Mouse (Mus musculus): ENCODE data around the gene Gm20721.
A peak's percentile ranks its signal among the peaks of the same experiment; 100 is the strongest.
"Not testable (repeated sequence)": the region's sequence is repeated elsewhere in the genome, so short reads cannot be mapped to it uniquely, and the experiment has no call there.

Gm20721 gene

DNA sequence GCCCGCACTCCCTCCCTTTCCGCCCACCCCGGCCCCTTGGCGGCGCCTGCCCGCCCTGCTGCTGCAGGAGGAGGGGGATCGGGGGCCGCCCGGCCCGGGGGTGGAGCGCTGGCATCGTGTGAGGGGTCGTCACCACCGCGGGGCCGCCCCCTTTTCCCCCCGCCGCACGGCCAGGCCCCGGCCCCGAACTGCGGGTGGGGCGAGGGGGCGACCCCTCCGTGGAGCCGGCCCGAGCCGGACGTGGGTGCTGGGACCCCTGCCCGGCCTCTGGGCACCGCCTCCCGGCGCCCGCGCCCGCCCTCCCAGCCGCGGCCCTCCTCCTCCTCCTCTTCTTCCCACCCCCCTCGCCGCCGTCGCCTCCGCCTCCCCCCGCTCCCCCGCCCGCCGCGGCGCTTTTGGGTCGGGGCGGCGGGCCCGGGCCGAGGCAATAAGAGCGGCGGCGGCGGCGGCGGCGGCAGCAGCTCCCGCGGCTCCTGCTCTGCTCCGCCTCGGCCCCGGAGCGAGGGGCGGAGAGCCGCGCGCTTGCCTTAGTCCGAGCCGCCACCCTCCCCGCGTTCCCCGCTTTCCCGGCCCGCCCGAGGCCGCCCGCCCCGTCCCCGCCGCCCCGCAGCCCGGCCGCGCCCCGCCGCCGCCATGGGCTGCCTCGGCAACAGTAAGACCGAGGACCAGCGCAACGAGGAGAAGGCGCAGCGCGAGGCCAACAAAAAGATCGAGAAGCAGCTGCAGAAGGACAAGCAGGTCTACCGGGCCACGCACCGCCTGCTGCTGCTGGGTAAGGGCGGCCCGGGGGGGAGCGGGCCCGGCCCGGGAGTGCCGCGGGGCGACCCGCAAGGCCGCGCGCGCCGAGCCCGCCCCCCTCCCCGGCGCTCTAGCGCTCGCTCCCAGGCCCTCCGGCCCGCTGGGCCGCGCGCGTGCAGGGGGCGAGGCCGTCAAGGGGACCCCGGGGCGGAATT lies 16.6 kb downstream of the Gm20721 start:
- peak; percentile 88 to 94 for DNase-seq

DNA sequence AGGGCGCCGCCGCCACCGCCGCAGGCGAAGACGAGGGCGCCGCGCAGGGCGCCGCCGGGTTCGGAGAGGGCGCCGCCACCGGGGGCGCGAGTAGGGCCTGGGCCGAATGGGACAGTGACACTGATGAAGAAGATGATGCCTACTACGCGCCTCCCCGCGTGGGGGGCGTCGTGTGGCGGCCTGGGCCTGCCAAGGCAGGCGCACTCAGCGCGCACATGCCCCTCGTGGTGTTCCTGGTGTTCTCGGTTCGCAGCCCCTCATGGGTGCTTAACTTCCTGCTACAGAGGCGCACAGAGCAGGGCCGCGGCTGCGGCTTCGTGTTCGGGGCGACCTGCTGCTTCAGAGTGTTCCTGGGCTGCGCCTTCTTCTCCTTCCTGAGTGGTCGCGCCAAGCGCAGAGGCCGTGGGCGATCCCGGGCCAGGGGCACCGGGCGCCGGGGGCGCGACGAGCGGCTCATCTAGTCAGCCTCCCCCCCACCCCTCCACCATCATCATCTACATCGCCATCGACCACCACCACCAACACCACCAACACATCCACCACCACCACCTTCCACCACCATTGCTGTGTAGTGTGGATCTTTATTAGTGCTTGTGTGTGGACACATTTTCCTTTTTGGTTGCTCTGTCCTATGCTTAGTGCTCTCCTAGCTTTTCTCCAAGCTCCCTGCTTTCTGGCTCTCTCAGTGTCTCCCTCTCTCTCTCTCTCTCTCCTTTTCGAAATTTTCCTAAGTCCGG lies 17.4 kb downstream of the Gm20721 start:
- DNase-seq: peak; percentile 47 to 64

DNA sequence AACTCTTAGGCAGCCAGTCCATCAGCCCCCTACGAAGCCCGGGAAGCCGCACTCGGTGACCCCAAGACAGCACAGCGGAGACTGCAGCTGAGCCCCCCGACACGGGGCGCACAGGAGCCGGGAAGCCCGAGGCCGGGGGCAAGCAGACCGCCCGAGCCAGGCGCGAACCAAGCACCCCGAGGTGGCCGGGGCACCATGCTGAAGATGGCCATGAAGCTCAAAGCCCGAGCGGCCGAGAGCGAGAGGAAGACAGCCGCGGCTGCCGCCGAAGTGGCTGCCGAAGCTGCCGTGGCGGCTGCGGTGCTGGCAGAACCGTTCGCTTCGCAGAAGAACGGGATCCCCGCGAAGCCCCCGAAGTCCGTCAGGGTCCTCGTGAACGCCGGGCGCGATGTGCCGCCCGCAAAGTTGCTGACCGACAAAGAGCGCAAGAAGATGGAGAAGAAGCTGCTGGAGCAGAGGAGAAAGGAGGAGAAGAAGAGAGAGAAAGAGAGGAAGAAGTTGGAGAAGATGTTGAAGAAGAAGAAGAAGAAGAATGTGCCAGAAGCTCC lies 18.1 kb downstream of the Gm20721 start:
- peak in 1 of 2 experiments; percentile 40 for DNase-seq

DNA sequence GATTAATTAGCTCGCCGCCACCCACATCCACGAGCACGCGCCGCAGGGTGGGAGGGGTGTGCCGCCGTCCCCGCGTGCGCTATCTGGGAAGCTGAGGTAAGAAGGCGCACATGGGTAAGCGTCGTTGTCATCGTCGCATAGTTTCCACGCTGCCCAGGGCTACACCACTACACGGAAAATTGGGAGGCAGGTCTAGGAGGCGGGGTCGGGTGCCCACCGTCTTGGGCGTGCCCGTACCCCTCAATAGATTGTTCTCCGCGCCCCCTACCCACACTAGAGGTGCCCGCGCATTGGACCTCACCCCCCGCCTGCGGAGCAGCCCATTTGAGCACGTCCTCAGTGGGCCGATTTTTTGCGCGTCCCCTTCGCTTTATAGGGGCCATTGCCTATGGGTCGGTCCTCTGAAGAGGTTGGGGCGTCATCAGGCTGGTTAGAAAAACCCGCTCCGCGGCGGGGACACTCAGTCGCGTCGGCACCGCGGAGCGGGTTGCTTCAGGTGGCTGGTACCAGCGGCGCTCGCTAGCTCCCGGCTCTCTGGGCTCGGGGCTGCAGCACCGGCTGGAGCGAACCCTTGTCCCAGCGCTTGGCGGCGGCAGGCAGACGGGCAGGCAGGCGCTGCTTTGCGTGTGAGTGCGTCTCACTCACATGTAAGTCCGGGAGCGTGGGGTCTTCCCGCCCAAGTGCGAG lies 19.1 kb downstream of the Gm20721 start:
- peak; percentile 76 to 81 for DNase-seq

DNA sequence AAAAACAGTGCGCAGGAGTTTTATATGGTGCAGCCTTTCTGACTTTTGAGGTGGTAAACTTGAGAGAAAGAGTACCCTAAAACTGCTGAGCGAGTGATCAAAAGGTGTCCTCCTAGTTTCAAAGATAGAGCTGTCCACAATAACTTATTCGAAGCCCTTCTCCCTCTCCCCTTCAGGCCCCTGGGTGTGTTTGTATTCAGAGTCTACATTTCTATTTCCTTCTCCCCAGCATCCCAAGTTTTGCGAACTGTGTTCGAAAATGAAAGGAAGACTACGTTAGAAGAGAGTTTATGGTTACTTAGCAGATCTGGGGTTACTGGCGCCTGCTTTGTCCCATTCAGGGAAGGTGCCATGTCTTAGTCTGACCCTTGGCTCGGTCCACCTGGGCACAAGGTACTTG lies 20.0 kb downstream of the Gm20721 start:
- DNase-seq: no peak

DNA sequence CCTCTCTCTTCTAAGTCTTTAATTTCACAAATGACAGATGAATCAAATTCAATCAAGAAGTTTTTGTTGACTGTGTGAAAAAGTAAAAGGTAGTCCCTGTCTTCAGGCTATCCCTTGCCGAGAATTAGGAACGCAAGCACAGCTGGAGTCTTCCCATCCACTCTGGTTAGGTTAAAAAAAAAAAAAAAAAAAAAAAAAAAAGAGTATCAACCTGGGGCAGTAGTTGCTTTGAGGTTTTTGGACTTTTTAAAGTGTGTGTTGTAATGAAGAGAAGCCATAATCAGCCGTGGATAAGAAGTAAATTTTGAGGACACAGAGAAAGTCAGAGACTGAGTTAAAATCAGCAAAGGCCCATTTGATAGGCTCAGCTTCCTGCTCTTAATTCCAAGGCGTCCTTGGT lies 20.5 kb downstream of the Gm20721 start:
- DNase-seq: no peak

DNA sequence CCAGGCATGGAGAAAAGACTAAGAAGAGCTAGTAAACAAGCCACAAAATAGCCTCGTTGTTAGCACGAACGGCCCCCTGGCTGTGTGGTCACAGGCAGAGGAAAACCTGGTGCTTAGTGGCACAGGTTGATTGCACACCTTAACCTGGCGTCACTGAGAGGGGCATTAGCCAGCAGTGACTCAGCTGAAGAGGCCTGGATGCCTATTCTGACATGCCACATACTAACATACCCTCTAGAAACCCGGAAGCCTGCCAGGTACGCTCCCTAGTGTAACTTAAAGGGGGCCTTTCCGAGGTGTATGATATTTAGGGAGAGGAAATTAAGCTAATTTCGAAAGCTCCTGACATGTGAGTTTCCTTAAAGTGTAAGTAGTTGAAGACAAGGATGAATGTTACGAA lies 29.9 kb downstream of the Gm20721 start:
- no peak for DNase-seq

DNA sequence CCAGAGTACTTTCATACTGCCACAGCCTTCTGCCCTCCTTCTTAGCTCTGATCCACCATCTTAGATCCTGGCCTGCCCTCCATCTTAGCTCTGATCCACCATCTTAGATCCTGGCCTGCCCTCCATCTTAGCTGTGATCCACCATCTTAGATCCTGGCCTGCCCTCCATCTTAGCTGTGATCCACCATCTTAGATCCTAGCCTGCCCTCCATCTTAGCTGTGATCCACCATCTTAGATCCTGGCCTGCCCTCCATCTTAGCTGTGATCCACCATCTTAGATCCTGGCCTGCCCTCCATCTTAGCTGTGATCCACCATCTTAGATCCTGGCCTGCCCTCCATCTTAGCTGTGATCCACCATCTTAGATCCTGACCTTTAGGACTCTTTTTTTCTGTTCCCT lies 31.1 kb downstream of the Gm20721 start:
- not testable (repeated sequence) for DNase-seq

DNA sequence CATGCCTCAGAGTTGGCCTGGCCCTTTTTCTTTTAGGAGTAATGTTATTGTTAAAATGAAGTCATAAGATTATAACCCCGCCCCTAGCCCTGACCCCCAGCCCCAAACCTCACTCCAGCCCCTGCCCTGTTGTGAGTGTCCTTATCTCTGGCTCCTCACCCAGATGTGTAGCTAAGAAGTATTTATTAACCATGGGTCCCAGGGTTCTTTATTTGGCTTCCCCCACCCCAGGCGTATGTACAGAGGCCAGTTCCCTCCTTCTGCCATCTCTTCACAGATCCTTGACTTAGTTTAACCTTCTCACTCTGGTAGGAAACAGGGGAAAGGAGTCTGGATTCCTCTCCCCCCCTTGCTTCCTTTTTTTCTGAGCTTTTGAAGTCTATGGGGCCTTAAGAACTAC lies 33.9 kb downstream of the Gm20721 start:
- no peak for DNase-seq

DNA sequence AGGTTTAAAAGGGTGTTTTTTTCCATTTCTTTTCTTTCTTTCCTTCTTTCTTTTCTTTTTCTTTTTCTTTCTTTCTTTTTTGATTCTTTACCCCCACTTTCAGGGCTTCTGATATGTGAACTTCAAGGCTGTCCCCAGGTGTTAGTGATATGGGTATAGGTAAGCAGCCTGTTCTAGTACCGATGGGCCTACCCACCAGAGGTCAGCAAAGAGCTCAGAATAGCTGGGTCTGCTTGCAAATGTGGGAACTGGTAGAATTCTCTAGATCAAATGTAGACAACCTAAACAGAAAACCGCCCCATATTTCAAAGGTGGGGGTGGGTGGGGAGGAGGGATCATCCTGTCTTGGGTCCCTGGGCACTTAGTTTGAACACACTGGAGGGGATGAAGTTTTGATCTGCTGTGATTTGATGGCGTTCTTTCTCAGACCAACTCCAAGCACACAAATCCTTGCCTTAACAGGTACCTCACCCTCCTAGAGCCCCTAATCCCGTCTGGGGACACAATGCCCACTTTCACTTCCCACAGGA lies 34.3 kb downstream of the Gm20721 start:
- DNase-seq: peak; percentile 87 to 90

DNA sequence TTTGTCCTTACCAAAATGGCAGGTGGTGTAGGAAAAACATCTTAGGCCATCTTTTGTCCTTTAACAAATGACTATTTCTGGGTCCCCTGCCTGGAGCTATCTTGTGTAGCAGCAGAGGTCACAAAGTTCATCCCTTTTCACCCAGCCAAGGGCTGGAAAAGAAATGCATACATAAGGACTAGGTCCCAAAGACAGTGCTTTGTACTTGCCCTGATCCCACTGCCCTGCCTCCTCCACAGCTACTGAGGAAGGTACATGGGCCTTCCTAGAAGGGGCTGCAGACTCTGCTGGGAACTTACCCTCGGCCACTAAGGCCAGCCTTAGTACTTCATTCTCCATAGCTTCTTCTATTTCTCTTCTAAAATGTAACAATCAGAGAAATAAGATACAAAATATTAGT lies 34.9 kb downstream of the Gm20721 start:
- DNase-seq: no peak

DNA sequence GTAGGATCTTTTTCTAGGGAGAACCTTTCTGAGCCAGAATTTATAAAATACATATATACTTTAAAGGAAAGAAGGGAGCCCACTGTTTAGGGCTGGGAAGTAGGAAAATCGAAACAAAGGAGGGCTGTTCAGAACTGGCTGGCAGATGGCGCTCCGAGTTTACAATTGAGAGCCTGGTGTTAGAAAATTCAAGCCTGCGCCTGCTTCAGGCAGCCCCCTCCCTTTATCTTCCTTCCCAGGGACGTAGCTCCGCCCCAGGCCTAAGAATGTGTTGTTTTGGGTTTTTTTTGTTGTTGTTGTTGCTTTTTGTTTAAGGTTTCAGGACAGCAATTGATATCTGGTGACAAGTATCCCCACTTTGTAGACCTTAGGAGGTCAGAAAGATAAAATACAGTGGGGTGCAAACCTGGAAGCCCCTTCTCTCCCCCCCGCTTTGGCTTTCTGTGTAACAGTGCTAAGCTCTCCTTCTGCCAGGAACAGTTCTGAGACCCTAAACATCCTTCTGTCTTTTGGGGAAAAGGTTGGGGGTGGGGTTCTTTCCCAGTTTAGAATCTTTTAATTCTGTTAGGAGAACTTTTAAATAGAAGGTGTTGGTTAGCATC lies 35.5 kb downstream of the Gm20721 start:
- peak; percentile 76 to 79 for DNase-seq

DNA sequence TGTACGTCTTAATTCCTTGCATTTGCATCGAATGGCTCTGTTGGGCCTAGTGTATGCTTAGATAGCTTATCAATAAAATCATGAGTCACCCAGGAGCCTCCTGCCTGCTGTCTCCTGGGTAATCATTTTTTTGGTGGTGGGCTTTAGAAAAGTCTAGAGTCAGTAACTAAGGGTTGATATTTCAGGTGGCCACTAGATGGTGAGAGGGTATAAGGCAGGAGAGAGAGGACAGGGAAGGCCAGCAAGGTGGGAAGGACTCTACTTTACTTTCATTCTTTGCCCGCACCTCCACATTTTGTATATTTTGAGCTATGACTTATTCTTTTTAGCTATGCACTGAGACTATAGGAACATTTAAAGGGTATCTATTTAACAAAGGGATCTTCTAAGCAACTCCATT lies 38.6 kb downstream of the Gm20721 start:
- DNase-seq: no peak

DNA sequence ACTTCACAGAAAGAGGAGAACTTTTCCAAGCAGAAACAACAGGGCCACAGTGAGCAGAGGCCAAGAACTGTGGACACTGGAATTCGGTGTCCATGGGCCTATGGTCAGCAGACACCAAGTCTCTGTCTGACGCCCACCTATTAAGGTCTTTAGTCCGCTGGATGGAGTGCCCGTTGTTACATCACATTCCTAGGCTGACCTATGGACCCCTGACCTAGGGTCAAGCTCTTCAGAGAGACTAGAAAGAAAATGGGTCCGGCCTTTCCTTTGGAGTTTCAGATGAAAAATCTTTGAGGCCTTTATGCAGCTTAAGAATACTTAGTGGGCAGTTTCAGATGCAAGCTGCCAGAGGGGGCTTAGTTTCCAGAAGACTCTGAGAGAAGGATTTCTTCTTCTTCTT lies 40.9 kb downstream of the Gm20721 start:
- no peak for DNase-seq

DNA sequence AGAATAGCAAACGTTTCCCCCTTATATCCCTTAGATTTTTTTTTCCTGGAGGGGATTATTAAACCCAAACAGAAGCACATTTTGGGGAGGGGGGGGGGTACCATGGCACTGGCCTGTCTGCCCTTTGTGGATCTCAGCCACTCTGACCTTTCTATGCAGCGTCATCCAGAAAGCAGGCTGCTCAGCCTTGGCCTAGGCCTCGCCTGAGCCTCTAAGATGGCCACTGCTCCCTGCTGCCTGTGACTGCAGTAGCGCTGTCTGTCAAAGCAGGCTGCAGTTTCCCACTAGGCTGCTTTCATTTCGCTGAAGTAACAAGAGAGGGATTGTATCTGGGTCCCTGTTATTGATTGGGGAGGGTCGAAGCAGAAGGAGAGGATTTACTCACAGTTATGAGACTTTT lies 44.0 kb downstream of the Gm20721 start:
- no peak for DNase-seq

DNA sequence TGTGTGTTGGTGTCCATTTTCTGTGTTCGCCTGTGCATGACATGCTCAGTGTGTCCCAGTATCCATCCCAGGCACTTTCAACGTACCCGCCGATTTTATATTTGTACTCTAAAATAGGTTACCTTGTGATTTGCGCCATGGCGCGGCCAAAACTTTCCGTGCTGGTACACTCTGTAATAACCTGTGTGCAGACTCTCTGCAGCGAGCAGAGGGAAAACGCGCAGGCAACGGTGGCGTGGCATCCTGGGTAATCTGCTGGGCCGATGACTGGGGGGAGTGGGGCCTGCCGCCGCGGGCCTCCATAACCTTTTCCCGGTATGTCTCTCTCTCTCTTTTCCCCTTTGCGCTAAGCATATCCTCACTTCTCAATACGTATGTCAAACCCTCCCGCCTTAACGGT lies 45.8 kb downstream of the Gm20721 start:
- DNase-seq: peak in 1 of 2 experiments; percentile 26

DNA sequence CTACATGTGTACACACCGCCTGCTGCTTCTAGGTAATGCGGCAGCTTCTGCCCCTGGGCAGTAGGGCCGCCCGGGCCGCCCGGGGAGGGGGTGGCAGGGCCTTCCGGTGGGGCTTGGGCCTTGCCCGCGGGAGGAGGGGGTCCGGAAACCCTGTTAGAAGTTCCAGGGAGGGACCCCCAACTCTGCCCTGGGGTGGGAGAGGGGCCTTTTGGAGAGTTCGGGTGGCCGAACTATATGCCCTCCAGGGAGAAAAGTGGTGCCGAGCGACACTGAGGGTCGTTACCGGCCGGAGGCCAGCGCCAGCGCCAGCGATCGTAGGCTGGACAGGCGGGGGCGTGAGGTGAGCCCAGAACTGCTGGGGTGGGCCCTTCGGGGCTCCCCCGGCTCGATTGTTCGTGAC lies 46.3 kb downstream of the Gm20721 start:
- no peak for DNase-seq

DNA sequence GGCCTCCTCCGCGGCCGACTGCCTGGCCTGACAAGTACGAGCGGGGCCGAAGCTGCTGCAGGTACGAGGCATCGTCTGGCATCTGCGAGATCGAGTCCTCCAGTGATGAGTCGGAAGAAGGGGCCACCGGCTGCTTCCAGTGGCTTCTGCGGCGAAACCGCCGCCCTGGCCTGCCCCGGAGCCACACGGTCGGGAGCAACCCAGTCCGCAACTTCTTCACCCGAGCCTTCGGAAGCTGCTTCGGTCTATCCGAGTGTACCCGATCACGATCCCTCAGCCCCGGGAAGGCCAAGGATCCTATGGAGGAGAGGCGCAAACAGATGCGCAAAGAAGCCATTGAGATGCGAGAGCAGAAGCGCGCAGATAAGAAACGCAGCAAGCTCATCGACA lies 46.7 kb downstream of the Gm20721 start:
- peak; percentile 16 for DNase-seq

DNA sequence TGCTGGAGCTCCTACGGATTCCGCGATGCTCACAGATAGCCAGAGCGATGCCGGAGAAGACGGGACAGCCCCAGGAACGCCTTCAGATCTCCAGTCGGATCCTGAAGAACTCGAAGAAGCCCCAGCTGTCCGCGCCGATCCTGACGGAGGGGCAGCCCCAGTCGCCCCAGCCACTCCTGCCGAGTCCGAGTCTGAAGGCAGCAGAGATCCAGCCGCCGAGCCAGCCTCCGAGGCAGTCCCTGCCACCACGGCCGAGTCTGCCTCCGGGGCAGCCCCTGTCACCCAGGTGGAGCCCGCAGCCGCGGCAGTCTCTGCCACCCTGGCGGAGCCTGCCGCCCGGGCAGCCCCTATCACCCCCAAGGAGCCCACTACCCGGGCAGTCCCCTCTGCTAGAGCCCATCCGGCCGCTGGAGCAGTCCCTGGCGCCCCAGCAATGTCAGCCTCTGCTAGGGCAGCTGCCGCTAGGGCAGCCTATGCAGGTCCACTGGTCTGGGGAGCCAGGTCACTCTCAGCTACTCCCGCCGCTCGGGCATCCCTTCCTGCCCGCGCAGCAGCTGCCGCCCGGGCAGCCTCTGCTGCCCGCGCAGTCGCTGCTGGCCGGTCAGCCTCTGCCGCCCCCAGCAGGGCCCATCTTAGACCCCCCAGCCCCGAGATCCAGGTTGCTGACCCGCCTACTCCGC lies 47.3 kb downstream of the Gm20721 start:
- DNase-seq: peak; percentile 23 to 33

DNA sequence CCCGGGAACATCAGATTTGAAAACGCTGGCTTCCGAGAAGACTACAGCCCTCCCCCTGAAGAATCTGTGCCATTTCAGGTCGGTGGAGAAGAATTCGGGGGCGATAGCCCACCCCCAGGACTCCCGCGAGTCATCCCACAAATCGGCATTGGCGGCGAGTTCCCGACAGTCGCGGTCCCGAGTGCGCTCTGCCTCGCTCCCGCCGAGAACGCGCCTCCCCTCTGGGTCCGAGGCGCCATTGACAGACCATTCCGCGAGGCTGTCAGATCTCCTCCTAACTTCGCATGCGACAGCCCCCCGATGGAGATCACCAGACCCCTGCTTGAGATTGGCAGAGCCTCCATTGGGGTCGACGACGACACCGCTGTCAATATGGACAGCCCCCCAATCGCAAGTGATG lies 48.0 kb downstream of the Gm20721 start:
- DNase-seq: no peak

DNA sequence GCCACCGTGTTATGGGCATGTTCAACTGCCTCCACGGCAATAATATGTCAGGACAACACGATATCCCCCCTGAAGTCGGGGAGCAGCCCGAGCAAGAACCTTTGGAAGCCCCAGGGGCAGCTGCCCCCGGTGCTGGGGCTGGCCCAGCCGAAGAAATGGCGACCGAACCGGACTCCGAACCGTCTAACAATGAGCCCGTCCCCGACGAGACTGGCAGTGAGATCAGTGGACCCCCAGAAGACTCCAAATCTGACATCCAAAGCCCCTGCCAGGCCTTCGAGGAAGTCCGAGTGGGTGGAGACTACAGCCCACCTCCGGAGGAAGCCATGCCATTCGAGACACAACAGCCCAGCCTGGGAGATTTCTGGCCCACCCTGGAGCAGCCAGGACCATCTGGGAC lies 48.7 kb downstream of the Gm20721 start:
- no peak for DNase-seq

DNA sequence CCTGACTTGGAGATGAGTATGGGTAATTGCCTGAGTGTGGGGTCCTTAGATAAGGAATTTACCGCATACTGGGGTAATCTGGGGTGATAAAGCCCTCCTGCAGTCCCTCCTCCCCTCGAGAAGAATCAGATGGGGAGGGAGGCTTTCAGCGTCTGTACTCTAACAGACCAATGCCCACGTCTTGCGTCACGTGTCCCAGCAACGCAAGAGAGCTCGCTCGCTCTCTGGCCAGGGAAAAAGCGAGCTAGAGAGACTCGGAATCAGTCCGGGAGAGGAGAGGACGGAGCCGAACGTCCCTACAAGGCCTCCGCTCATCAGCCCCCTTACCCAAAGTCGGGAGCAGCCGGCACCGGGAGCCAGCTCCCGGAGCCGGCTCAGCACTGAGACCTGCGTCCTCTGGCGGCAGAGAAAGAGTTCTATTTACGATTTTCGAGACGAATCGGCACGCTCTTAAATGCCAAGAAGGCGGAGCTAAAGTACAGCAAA lies 49.4 kb downstream of the Gm20721 start:
- peak; percentile 58 to 59 for DNase-seq

Measured in kidney, postnatal 4 days (tissue).